Mouse (Mus musculus): ENCODE results near the gene Vmn1r43. TPM values are rescaled to one million over a fixed set of nuclear protein-coding genes. Genes with fewer than 3 reads are reported as not detected.
"Not testable (repeated sequence)": the region's sequence is repeated elsewhere in the genome, so short reads cannot be mapped to it uniquely, and the experiment has no call there.

Vmn1r43 gene
- not detected for total RNA-seq (2022)

- DNase-seq (ENCODE audit: low spot score in 2 of 2) = not testable (repeated sequence)
Observed at GRCm38 (mm10) chr6:89876313-89876712, at the start of gene Vmn1r43, which contains the start of gene Vmn1r42. Gene Vmn1r43, minus strand, starts transcription at chr6:89876413. Gene Vmn1r42, minus strand, starts transcription at chr6:89876413.

GRCm38 (mm10) chr6:89883812-89884211 is 7.6 kb upstream of the Vmn1r43 start:
- DNase-seq (ENCODE audit: low spot score in 2 of 2) = no peak

DNA sequence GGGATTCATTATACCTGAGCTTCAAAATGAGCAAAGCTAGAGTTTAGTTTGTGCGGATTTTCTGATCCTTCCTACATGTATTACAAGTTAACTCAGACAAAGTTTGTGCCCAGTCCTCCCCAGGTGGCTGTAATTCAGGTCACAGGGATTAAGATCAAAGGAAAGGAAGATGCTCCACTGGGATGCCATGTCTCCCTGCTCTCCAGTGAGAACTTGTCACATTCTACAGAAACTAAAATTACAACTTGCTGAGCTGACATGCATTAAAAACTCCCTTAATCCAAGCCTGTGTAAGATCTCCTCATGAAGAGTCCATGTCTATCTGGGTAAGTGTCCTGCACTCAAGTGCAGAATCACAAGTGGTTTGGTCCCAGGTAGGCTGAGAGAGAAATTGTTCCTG is 7.1 kb upstream of the Vmn1r43 start, which contains the start of gene Vmn1r44:
Vmn1r44 (plus strand) TSS at position 301 of the 400 bp plus-strand sequence.
- no peak for DNase-seq (ENCODE audit: low spot score in 2 of 2)

DNA sequence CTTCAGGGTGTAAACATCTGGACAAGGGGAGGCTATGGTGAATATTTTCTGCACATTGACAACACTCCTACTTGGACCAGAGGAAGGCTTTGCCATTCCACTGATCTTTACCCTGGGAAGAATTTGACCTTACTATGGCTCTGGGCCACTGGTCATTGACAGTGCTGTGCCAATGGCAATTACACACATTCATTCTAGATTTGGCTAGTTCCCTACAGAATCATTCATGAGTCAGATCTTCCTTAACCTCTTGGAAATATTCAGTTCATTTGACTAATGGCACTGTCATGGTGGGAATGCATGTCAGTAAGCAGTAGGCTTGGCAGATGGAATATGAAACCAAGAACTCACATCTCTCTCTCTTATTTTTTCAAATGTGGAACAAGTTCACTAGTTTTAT is 4.7 kb upstream of the Vmn1r43 start:
- DNase-seq (ENCODE audit: low spot score in 2 of 2) = no peak

GRCm38 (mm10) chr6:89876963-89877362 is 750 bp upstream of the Vmn1r43 start:
- DNase-seq (ENCODE audit: low spot score in 2 of 2) = no peak

DNA sequence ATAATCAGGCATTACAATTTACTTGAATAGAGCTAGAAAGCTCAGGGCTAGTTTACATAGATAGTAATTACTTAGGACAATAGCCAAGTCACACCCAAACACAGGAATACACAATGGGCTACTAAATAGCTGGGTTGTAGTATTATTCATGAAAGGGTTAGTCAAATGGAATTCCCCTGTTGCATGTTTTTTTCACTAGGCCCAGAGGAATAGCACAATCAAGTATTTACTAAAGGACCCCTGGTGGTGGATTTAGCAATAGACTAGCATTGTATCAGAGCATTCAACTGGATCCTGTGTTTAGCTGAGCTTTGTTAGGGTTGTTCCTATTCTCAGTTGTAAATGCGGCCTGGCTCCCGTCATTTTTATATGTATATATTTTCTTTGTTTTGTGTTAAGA is 8.2 kb downstream of the Vmn1r43 start:
- DNase-seq (ENCODE audit: low spot score in 2 of 2) = no peak

- no peak for DNase-seq (ENCODE audit: low spot score in 2 of 2)
Observed at GRCm38 (mm10) chr6:89867276-89867675, 8.9 kb downstream of the Vmn1r43 start.

DNA sequence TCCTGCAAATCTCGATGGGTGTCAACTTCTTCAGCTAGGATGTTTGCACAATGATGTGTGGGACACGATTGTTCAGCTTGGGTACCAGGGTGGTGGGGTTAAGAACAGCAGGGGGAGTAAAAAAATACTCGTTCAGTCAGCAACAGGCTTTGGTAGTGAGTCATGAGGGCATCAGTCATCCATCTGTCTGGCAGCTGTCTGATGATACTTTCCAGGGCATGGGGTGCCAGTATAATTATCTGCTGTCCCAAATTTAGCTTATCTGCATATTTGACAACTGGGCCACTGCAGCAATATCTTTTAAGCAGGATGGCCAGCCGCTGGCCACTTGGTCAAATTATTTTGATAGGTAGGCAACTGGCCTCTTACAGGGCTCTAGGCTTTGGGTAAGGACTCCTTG is 12.4 kb downstream of the Vmn1r43 start:
- no peak for DNase-seq (ENCODE audit: low spot score in 2 of 2)

- DNase-seq (ENCODE audit: low spot score in 2 of 2) = no peak
Observed at GRCm38 (mm10) chr6:89859839-89860238, 16.4 kb downstream of the Vmn1r43 start.

DNA sequence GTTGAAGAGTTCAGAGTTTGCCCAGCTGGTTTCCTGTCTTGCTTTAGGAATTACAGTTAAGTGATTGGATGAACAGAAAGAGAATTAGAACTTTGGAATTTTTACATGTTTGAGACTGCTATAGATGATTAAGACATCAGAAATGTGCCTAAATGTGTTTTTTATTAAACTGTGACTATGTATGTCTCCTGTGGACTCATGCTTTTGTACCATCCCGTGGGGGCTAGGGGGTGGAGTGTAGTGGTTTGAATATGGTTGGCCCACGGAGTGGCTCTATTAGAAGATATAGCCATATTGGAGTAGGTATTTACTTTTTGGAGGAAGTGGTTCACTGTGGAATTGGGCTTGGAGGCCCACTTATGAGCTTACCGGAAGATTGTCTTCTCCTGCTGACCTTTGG is 18.7 kb downstream of the Vmn1r43 start:
- DNase-seq (ENCODE audit: low spot score in 2 of 2) = no peak

Other genes with a start within 250 kb of the Vmn1r43 start
- gene Txnrd3, start 232.4 kb downstream of the Vmn1r43 start, total RNA-seq (2022) = 1 to 10 TPM; 4.7 to 5.9 (median 5.6) TPM
- not detected for gene Vmn1r40, start 168.9 kb downstream of the Vmn1r43 start, total RNA-seq (2022)
- gene Vmn1r41, start 135.6 kb downstream of the Vmn1r43 start, total RNA-seq (2022) = not detected
- gene Vmn1r42, start within 50 bp of the Vmn1r43 start, total RNA-seq (2022) = not detected
- not detected for gene Vmn1r44, start 7.2 kb upstream of the Vmn1r43 start, total RNA-seq (2022)
- not detected for gene Vmn1r45, start 64.2 kb upstream of the Vmn1r43 start, total RNA-seq (2022)
- not detected for gene Vmn1r46, start 92.9 kb upstream of the Vmn1r43 start, total RNA-seq (2022)
- gene Vmn1r47, start 139.7 kb upstream of the Vmn1r43 start, total RNA-seq (2022) = under 1 TPM in 1 of 4 experiments, not detected in 3; 0.04 TPM
- not detected for gene Vmn1r48, start 160.4 kb upstream of the Vmn1r43 start, total RNA-seq (2022)
- gene Vmn1r49, start 202.1 kb upstream of the Vmn1r43 start, total RNA-seq (2022) = not detected
- gene Vmn1r50, start 225.0 kb upstream of the Vmn1r43 start, total RNA-seq (2022) = not detected
- gene Vmn1r51, start 246.2 kb upstream of the Vmn1r43 start, total RNA-seq (2022) = not detected

Measured in left cerebral cortex, adult 8-10 months (tissue).